Mouse (Mus musculus) kidney, postnatal 0 days (tissue): Measurements from ENCODE around the gene Parvg. TPM values are rescaled to one million over a fixed set of nuclear protein-coding genes. Genes with fewer than 3 reads are reported as not detected.

Experiments used
- ATAC-seq: fragments of 200-750 bp; cut with Nextera tagmentation; replicated peaks from 2 replicates; pipeline ENCODE4 v1.8.0; 2017; ENCODE audit warnings: low read depth, moderate number of reproducible peaks, moderate TSS enrichment, moderate library complexity; ENCODE audit not compliant: low FRiP score
- DNase-seq: peaks from one replicate; pipeline ENCODE4 v3.0.0-alpha.2; 2016; ENCODE audit warnings: low spot score
- H3K27ac ChIP-seq: fragments of 300-500 bp; sonication (generic); 2 replicates; pipeline ENCODE4 v1.5.1; 2014; ENCODE audit warnings: mild to moderate bottlenecking
- H3K27me3 ChIP-seq: fragments of 300-500 bp; sonication (generic); 2 replicates; pipeline ENCODE4 v1.6.1; 2014; ENCODE audit warnings: low read length, mixed read lengths; ENCODE audit not compliant: insufficient read depth
- H3K36me3 ChIP-seq: fragments of 300-500 bp; sonication (generic); 2 replicates; pipeline ENCODE4 v1.6.1; 2014; ENCODE audit warnings: low read length, mixed read lengths; ENCODE audit not compliant: insufficient read depth
- H3K4me1 ChIP-seq: fragments of 300-500 bp; sonication (generic); replicated peaks from 2 replicates; pipeline ENCODE4 v1.6.1; 2014; ENCODE audit warnings: antibody characterized with exemption, low read length, mixed read lengths; ENCODE audit not compliant: insufficient read depth
- H3K4me2 ChIP-seq: fragments of 300-500 bp; sonication (generic); 2 replicates; pipeline ENCODE4 v1.6.1; 2014; ENCODE audit warnings: mild to moderate bottlenecking, low read length, moderate library complexity, mixed read lengths
- H3K4me3 ChIP-seq: fragments of 300-500 bp; sonication (generic); replicated peaks from 2 replicates; pipeline ENCODE4 v1.5.1; 2014; ENCODE audit warnings: low read depth, low read length
- H3K9ac ChIP-seq: fragments of 300-500 bp; sonication (generic); 2 replicates; pipeline ENCODE4 v1.6.1; 2014; ENCODE audit warnings: low read depth, low read length
- H3K9me3 ChIP-seq: fragments of 300-500 bp; sonication (generic); replicated peaks from 2 replicates; pipeline ENCODE4 v1.6.1; 2016; ENCODE audit warnings: low read length, inconsistent platforms, mixed read lengths
- CTCF ChIP-seq: IDR thresholded peaks from 2 replicates; pipeline ENCODE4 v1.5.1; 2016; ENCODE audit warnings: antibody characterized with exemption, low read depth, mild to moderate bottlenecking, moderate library complexity
- WGBS: fragments of 180-500 bp; shearing (Covaris S2); extraction: QIAGEN DNeasy Blood & Tissue Kit; methylation state at CpG from one replicate; pipeline ENCODE4 v1.1.7; 2014; 5-methylcytosine and 5-hydroxymethylcytosine counted together
- polyA plus RNA-seq: library from polyadenylated mRNA; unstranded; fragments of >200 nt; fragmentation: Nextera tagmentation; extraction: Ambion mirVana; gene quantifications from 2 replicates; pipeline ENCODE4 v1.2.1, GENCODE M21; 2015

The Parvg gene
- polyA plus RNA-seq, 1 experiment from 2014 or later: 1.4 TPM

- peak; percentile 46 for DNase-seq
- H3K36me3 ChIP-seq: no peaks in the 10 kb centered on the region
- no peaks in the 10 kb centered on the region for H3K27me3 ChIP-seq
- no peak overlapping the region for H3K4me3 ChIP-seq
- peak; percentile 88 for ATAC-seq
- H3K27ac ChIP-seq: no peak overlapping the region; the same call in 1 of the 2 replicates
- WGBS: 21% methylated on average over 10 of the region's 10 CpGs
- H3K4me1 ChIP-seq: no peaks in the 10 kb centered on the region; the same call in none of the 2 replicates
- no peak overlapping the region for H3K4me2 ChIP-seq
- no peak overlapping the region for H3K9ac ChIP-seq
- no peak for TF ChIP-seq CTCF
- H3K9me3 ChIP-seq: no peaks in the 10 kb centered on the region
Measured at GRCm38 (mm10) chr15:84380181-84380580, 56.4 kb downstream of the Parvg start.

DNA sequence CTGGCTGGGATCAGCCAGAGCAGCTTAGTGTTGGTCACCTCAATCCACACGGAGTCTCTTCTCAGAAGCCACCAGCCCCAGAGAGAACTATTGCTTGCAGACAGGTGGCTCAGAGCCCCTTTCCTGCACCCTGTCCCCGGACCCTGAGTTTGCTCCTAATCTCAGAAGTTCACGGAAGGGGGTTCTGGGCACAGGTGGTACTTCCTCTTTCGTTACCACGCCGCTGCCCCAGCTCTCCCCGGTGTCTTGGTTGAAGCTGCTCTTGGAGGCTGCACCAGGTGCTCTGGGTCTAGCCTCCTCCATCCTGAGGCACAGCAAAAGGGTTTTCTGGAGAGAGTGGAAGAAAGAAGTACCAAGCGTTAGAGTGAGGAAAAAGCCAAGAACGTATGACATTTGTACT, 60.2 kb downstream of the Parvg start:
- Histone ChIP-seq H3K4me1 (no peaks in the 10 kb centered on the region; the same call in none of the 2 replicates), H3K9ac (no peak overlapping the region), H3K4me2 (no peak overlapping the region), H3K27me3 (no peaks in the 10 kb centered on the region), H3K4me3 (no peak overlapping the region), H3K27ac (no peak overlapping the region), H3K36me3 (no peaks in the 10 kb centered on the region), H3K9me3 (no peaks in the 10 kb centered on the region)
- DNase-seq: no peak
- no peak for ATAC-seq
- 92% methylated on average over 9 of the region's 9 CpGs for WGBS
- no peak for TF ChIP-seq CTCF

GRCm38 (mm10) chr15:84385995-84386565, 62.3 kb downstream of the Parvg start:
- H3K4me1 ChIP-seq: no peaks in the 10 kb centered on the region; the same call in 1 of the 2 replicates
- no peak overlapping the region for H3K9ac ChIP-seq
- H3K4me2 ChIP-seq: no peak overlapping the region
- no peak overlapping the region for H3K27ac ChIP-seq
- no peaks in the 10 kb centered on the region for H3K36me3 ChIP-seq
- no peak for ATAC-seq
- no peak overlapping the region for H3K4me3 ChIP-seq
- TF ChIP-seq CTCF: no peak
- H3K27me3 ChIP-seq: no peaks in the 10 kb centered on the region
- no peaks in the 10 kb centered on the region for H3K9me3 ChIP-seq
- no peak for DNase-seq
- WGBS: 73% methylated on average over 8 of the region's 8 CpGs

DNA sequence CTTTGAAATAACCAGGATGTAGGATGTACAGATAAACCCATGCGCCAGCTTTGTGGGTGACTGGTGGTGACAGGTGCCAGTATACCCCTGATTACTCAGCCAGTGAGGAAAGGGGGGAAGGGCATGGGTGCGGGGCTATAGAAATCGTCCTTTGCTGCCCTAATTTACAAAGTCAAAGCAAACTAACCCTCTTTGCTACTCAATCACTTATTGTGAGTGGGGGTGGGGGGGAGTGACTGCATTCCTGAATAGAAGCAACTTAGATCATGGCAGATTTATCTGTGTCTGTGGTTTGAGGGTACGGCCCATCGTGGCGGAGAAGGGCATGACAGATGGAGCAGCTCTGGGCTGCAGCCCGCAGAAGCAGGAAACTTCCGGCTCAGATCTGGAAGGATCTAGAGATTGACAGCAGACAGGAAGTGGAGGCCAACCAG, 64.9 kb downstream of the Parvg start:
- H3K4me3 ChIP-seq: no peak overlapping the region
- H3K4me2 ChIP-seq: no peak overlapping the region
- ATAC-seq (no peak), DNase-seq (no peak)
- 71% methylated on average over 8 of the region's 8 CpGs for WGBS
- TF ChIP-seq CTCF: no peak
- no peaks in the 10 kb centered on the region for H3K36me3 ChIP-seq
- no peaks in the 10 kb centered on the region for H3K27me3 ChIP-seq
- H3K9me3 ChIP-seq: no peaks in the 10 kb centered on the region
- H3K4me1 ChIP-seq: 0 out of 2 replicates have a peak, but pooled peaks cover 3% of the 10 kb centered on the region
- no peak overlapping the region for H3K27ac ChIP-seq
- H3K9ac ChIP-seq: no peak overlapping the region

GRCm38 (mm10) chr15:84392131-84392530, 68.3 kb downstream of the Parvg start:
- Histone ChIP-seq H3K9ac (no peak overlapping the region), H3K4me2 (no peak overlapping the region), H3K27ac (peak overlapping the region; percentile 13; the same call in 1 of the 2 replicates), H3K27me3 (no peaks in the 10 kb centered on the region), H3K4me1 (peaks cover 15% of the 10 kb centered on the region; the same call in 1 of the 2 replicates), H3K9me3 (no peaks in the 10 kb centered on the region), H3K36me3 (no peaks in the 10 kb centered on the region), H3K4me3 (no peak overlapping the region)
- 81% methylated on average over 4 of the region's 4 CpGs for WGBS
- peak; percentile 52; the same call in 1 of the 2 replicates for ATAC-seq
- no peak for TF ChIP-seq CTCF
- no peak for DNase-seq

Other genes with a start within 250 kb of the Parvg start
- 0.34 and 0.52 TPM in 2 replicates for gene Sult4a1, start 218.3 kb upstream of the Parvg start, polyA plus RNA-seq
- gene Pnpla5, start 200.9 kb upstream of the Parvg start, polyA plus RNA-seq: not detected in 2 replicates
- gene Pnpla3, start 156.2 kb upstream of the Parvg start, polyA plus RNA-seq: 0.57 and 0.60 TPM in 2 replicates
- gene Samm50, start 131.8 kb upstream of the Parvg start, polyA plus RNA-seq: 147 and 155 TPM in 2 replicates
- 2.8 and 3.3 TPM in 2 replicates for gene Parvb, start 92.0 kb upstream of the Parvg start, polyA plus RNA-seq
- gene Shisal1, start 123.1 kb downstream of the Parvg start, polyA plus RNA-seq: 1.8 and 2.1 TPM in 2 replicates
- 11.2 and 11.6 TPM in 2 replicates for gene Rtl6, start 233.8 kb downstream of the Parvg start, polyA plus RNA-seq